Mouse (Mus musculus): ENCODE measurements around the gene Zfp566.

- TF ChIP-seq CTCF (conservative IDR thresholded peaks at IDR 0.05; ENCODE audit: insufficient read depth, insufficient read length, low read depth, low read length): no peak
- TF ChIP-seq POLR2A (IDR thresholded peaks at IDR 0.05; ENCODE audit: low read depth, low read length): no peak
These were observed 39.3 kb downstream of the Zfp566 start, which contains the start of gene Zfp14 for GRCm38 (mm10) chr7:30050882-30051548.
